Mouse (Mus musculus) hindbrain, embryonic 13.5 days (tissue): ENCODE measurements around the gene Tmem63b. TPM values are rescaled to one million over a fixed set of nuclear protein-coding genes. Genes with fewer than 3 reads are reported as not detected.

Experiments used
- polyA plus RNA-seq: library from polyadenylated mRNA; unstranded; fragments of >200 nt; fragmentation: Nextera tagmentation; extraction: Ambion mirVana; gene quantifications from 2 replicates; pipeline ENCODE4 v1.2.1, GENCODE M21; 2015

The Tmem63b gene
- polyA plus RNA-seq, 1 experiment from 2014 or later = 123 TPM

Other genes starting within 250 kb of the Tmem63b start
- gene Spats1, start 211.5 kb downstream of the Tmem63b start, polyA plus RNA-seq = 2.0 and 2.1 TPM in 2 replicates
- 17.4 and 19.1 TPM in 2 replicates for gene Aars2, start 180.1 kb downstream of the Tmem63b start, polyA plus RNA-seq
- 3.0 TPM in 2 replicates for gene Tcte1, start 163.5 kb downstream of the Tmem63b start, polyA plus RNA-seq
- gene Tmem151b, start 137.2 kb downstream of the Tmem63b start, polyA plus RNA-seq = 26.6 and 27.3 TPM in 2 replicates
- gene Nfkbie, start 131.2 kb downstream of the Tmem63b start, polyA plus RNA-seq = 5.6 and 6.5 TPM in 2 replicates
- 86.5 and 91.1 TPM in 2 replicates for gene Slc35b2, start 123.0 kb downstream of the Tmem63b start, polyA plus RNA-seq
- 1,593 and 1,619 TPM in 2 replicates for gene Hsp90ab1, start 113.6 kb downstream of the Tmem63b start, polyA plus RNA-seq
- 33.7 and 38.2 TPM in 2 replicates for gene Slc29a1, start 87.3 kb downstream of the Tmem63b start, polyA plus RNA-seq
- 0.47 and 0.67 TPM in 2 replicates for gene Mymx, start 84.8 kb downstream of the Tmem63b start, polyA plus RNA-seq
- gene Capn11, start 27.6 kb downstream of the Tmem63b start, polyA plus RNA-seq = 0.65 and 0.95 TPM in 2 replicates
- gene Mrpl14, start 583 bp downstream of the Tmem63b start, polyA plus RNA-seq = 121 and 122 TPM in 2 replicates
- gene 1600014C23Rik, start 46.9 kb upstream of the Tmem63b start, polyA plus RNA-seq = not detected in 2 replicates